Mouse (Mus musculus) megakaryocyte, embryonic 14.5 days (primary cell): Measurements from ENCODE around the gene Tbc1d14.

Source experiments
- FLI1 ChIP-seq: IDR thresholded peaks from 2 replicates; pipeline ENCODE4 v1.6.1; 2012; ENCODE audit warnings: low read length, inconsistent platforms, mixed read lengths
- GATA1 ChIP-seq: IDR thresholded peaks from 3 replicates; pipeline ENCODE4 v1.6.1; 2012; ENCODE audit warnings: mixed read lengths, low read length, inconsistent platforms, borderline replicate concordance

DNA sequence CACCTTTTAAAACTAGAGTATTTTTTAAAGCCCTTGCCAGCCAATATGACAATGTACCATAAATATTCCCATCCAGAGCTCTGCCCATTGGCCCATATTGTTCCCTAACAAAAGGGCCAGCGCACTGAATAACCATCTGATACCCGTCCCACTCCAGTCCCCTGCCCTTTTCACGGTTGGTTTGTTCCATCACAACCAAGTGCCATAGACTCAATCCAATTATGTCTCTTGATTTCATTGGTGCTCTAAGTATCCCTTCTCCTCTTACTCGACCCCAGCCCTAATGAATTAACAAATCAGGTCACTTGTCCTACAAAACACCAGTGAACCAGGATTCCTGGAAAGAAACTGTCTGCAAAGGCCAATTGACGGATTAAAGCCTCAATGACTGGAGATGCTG lies 129.7 kb downstream of the Tbc1d14 start:
- TF ChIP-seq GATA1 (no peak), FLI1 (no peak)
